Mouse (Mus musculus) neural tube, embryonic 13.5 days (tissue): ENCODE data around the gene Mlana. TPM values are rescaled to one million over a fixed set of nuclear protein-coding genes. Genes with fewer than 3 reads are reported as not detected.

ENCODE experiments used
- ATAC-seq: fragments of 200-750 bp; cut with Nextera tagmentation; 2 replicates; pipeline ENCODE4 v1.8.0; 2017; ENCODE audit warnings: low read depth, mild to moderate bottlenecking, moderate TSS enrichment, moderate library complexity
- H3K27ac ChIP-seq: fragments of 300-500 bp; sonication (generic); replicated peaks from 2 replicates; pipeline ENCODE4 v1.5.1; 2015; ENCODE audit warnings: moderate library complexity, mild to moderate bottlenecking, inconsistent platforms
- H3K27me3 ChIP-seq: fragments of 300-500 bp; sonication (generic); 2 replicates; pipeline ENCODE4 v1.6.1; 2015; ENCODE audit warnings: mild to moderate bottlenecking, inconsistent platforms
- H3K36me3 ChIP-seq: fragments of 300-500 bp; sonication (generic); 2 replicates; pipeline ENCODE4 v1.6.1; 2015; ENCODE audit warnings: mild to moderate bottlenecking, inconsistent platforms
- H3K4me1 ChIP-seq: fragments of 300-500 bp; sonication (generic); replicated peaks from 2 replicates; pipeline ENCODE4 v1.6.1; 2015; ENCODE audit warnings: inconsistent platforms
- H3K4me2 ChIP-seq: fragments of 300-500 bp; sonication (generic); 2 replicates; pipeline ENCODE4 v1.6.1; 2015; ENCODE audit warnings: inconsistent platforms, mild to moderate bottlenecking, moderate library complexity
- H3K4me3 ChIP-seq: fragments of 300-500 bp; sonication (generic); 2 replicates; pipeline ENCODE4 v1.5.1; 2015; ENCODE audit warnings: mild to moderate bottlenecking, inconsistent platforms
- H3K9ac ChIP-seq: fragments of 300-500 bp; sonication (generic); 2 replicates; pipeline ENCODE4 v1.6.1; 2015; ENCODE audit warnings: moderate library complexity, mild to moderate bottlenecking, inconsistent platforms
- H3K9me3 ChIP-seq: fragments of 300-500 bp; sonication (generic); 2 replicates; pipeline ENCODE4 v1.6.1; 2016; ENCODE audit warnings: inconsistent platforms
- WGBS: fragments of 180-500 bp; shearing (Covaris S2); methylation state at CpG from one replicate; pipeline ENCODE4 v1.1.7; 2015; 5-methylcytosine and 5-hydroxymethylcytosine counted together
- polyA plus RNA-seq: library from polyadenylated mRNA; unstranded; fragments of >200 nt; fragmentation: Nextera tagmentation; extraction: Ambion mirVana; gene quantifications from 2 replicates; pipeline ENCODE4 v1.2.1, GENCODE M21; 2015

The Mlana gene
- polyA plus RNA-seq, 1 experiment from 2014 or later, result not detected

- H3K4me2 ChIP-seq, result no peak overlapping the region
- no peaks in the 10 kb centered on the region for H3K4me1 ChIP-seq
- H3K4me3 ChIP-seq, result no peak overlapping the region
- no peaks in the 10 kb centered on the region for H3K27me3 ChIP-seq
- no peak overlapping the region for H3K27ac ChIP-seq
- no peak overlapping the region for H3K9ac ChIP-seq
- ATAC-seq, result no peak
- no peaks in the 10 kb centered on the region for H3K9me3 ChIP-seq
- no peaks in the 10 kb centered on the region for H3K36me3 ChIP-seq
- 84% methylated on average over 6 of the region's 6 CpGs for WGBS
Observed at GRCm38 (mm10) chr19:29661974-29662580, 35.5 kb upstream of the Mlana start.

DNA sequence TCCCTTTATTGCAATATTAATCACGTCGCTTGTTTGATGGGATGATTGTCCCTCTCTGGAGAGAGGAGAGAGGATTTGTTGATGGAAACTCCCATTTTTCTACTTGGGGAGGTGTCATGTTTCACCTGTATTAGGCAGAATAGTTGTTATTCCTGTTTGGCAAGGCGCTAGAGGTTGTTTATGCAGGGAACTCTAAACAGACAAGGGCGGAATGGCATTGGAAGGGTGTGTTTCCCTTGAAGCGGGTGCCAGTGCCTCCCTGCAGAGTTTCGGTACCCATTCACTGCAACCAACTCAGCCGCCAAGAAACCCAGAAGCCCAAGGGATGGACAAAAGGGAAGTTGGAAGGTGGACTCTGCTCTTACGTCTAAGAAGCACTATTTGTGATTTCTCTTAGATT lies 33.8 kb upstream of the Mlana start:
- Histone ChIP-seq H3K27ac (no peak overlapping the region), H3K4me2 (no peak overlapping the region), H3K27me3 (no peaks in the 10 kb centered on the region), H3K9me3 (no peaks in the 10 kb centered on the region), H3K4me1 (no peaks in the 10 kb centered on the region), H3K36me3 (no peaks in the 10 kb centered on the region), H3K9ac (no peak overlapping the region), H3K4me3 (no peak overlapping the region)
- no peak for ATAC-seq
- 80% methylated on average over 8 of the region's 8 CpGs for WGBS

GRCm38 (mm10) chr19:29664934-29665333 lies 32.7 kb upstream of the Mlana start:
- WGBS, result 82% methylated on average over 5 of the region's 5 CpGs

GRCm38 (mm10) chr19:29666164-29666563 lies 31.5 kb upstream of the Mlana start:
- no peak for ATAC-seq
- no peak overlapping the region for H3K4me2 ChIP-seq
- no peak overlapping the region for H3K4me3 ChIP-seq
- WGBS, result 89% methylated on average over 4 of the region's 4 CpGs
- no peaks in the 10 kb centered on the region for H3K27me3 ChIP-seq
- no peaks in the 10 kb centered on the region for H3K9me3 ChIP-seq
- H3K9ac ChIP-seq, result no peak overlapping the region
- no peaks in the 10 kb centered on the region for H3K36me3 ChIP-seq
- no peak overlapping the region for H3K27ac ChIP-seq
- H3K4me1 ChIP-seq, result no peaks in the 10 kb centered on the region

More at GRCm38 (mm10) chr19:29664934-29665333, 32.7 kb upstream of the Mlana start:
- no peak for ATAC-seq
- H3K27me3 ChIP-seq, result no peaks in the 10 kb centered on the region
- no peak overlapping the region for H3K4me3 ChIP-seq
- no peaks in the 10 kb centered on the region for H3K9me3 ChIP-seq
- H3K36me3 ChIP-seq, result no peaks in the 10 kb centered on the region
- no peaks in the 10 kb centered on the region for H3K4me1 ChIP-seq
- H3K27ac ChIP-seq, result no peak overlapping the region
- no peak overlapping the region for H3K9ac ChIP-seq
- no peak overlapping the region for H3K4me2 ChIP-seq

- no peak overlapping the region for H3K4me2 ChIP-seq
- H3K9me3 ChIP-seq, result no peaks in the 10 kb centered on the region
- no peak overlapping the region for H3K9ac ChIP-seq
- no peak overlapping the region for H3K4me3 ChIP-seq
- no peaks in the 10 kb centered on the region for H3K27me3 ChIP-seq
- ATAC-seq, result no peak
- 80% methylated on average over 5 of the region's 5 CpGs for WGBS
- H3K36me3 ChIP-seq, result no peaks in the 10 kb centered on the region
- no peak overlapping the region for H3K27ac ChIP-seq
- H3K4me1 ChIP-seq, result no peaks in the 10 kb centered on the region
Observed at GRCm38 (mm10) chr19:29666965-29667594, 30.5 kb upstream of the Mlana start.

- H3K36me3 ChIP-seq, result no peaks in the 10 kb centered on the region
- H3K9me3 ChIP-seq, result no peaks in the 10 kb centered on the region
- H3K27ac ChIP-seq, result no peak overlapping the region
- no peak overlapping the region for H3K4me3 ChIP-seq
- WGBS, result 91% methylated on average over 7 of the region's 7 CpGs
- H3K9ac ChIP-seq, result no peak overlapping the region
- H3K27me3 ChIP-seq, result no peaks in the 10 kb centered on the region
- no peak overlapping the region for H3K4me2 ChIP-seq
- H3K4me1 ChIP-seq, result no peaks in the 10 kb centered on the region
- ATAC-seq, result no peak
Observed at GRCm38 (mm10) chr19:29668135-29668534, 29.5 kb upstream of the Mlana start.

DNA sequence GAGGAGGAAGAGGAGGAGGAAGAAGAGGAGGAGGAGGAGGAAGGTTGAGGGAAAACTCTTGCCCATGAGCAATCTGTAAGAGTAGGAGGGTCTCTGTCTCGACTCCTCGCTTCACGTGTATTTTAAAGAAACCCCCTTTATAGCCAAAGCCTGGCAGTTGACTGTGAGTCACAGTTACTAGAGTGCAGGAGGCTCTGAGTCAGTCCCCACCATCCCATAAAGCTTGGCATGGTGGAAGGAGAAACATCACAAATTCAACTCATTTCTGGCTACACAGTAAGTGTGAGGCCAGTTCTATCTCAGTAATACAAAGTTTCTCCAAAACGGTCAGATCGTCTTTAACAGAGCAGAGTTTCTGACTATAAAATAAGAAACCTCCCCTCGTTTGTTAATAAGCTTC lies 27.4 kb upstream of the Mlana start:
- no peak overlapping the region for H3K27ac ChIP-seq
- H3K9me3 ChIP-seq, result no peaks in the 10 kb centered on the region
- no peak overlapping the region for H3K4me3 ChIP-seq
- no peaks in the 10 kb centered on the region for H3K4me1 ChIP-seq
- 92% methylated on average over 6 of the region's 6 CpGs for WGBS
- no peak overlapping the region for H3K4me2 ChIP-seq
- H3K27me3 ChIP-seq, result no peaks in the 10 kb centered on the region
- no peak for ATAC-seq
- no peaks in the 10 kb centered on the region for H3K36me3 ChIP-seq
- H3K9ac ChIP-seq, result no peak overlapping the region

- 89% methylated on average over 2 of the region's 2 CpGs for WGBS
- no peak for ATAC-seq
- Histone ChIP-seq H3K4me2 (no peak overlapping the region), H3K27me3 (no peaks in the 10 kb centered on the region), H3K4me1 (no peaks in the 10 kb centered on the region), H3K9ac (no peak overlapping the region), H3K4me3 (no peak overlapping the region), H3K27ac (no peak overlapping the region), H3K36me3 (no peaks in the 10 kb centered on the region), H3K9me3 (no peaks in the 10 kb centered on the region)
Observed at GRCm38 (mm10) chr19:29671160-29671559, 26.5 kb upstream of the Mlana start.

DNA sequence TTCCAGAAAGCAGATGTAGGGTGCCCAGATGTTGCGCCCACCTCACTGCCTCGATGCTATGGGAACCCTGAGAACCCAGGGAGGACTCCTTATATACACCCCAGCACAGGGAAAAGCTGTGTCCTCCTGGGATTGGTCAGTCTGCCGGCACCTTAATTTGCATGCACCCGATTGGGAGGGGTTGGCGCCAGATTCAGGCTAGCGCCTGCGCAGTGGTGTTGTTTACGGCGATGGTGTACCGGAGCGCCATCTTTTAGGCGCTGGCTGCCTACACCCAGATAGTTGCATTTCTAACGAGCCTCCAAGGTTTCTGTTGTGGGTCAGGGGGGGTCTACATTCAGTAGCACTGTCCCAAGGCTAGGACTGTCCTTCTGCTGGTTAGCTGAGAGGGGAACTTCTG lies 25.0 kb upstream of the Mlana start:
- Histone ChIP-seq H3K36me3 (no peaks in the 10 kb centered on the region), H3K9me3 (no peaks in the 10 kb centered on the region), H3K27me3 (no peaks in the 10 kb centered on the region), H3K4me1 (no peaks in the 10 kb centered on the region), H3K9ac (no peak overlapping the region), H3K27ac (no peak overlapping the region), H3K4me2 (no peak overlapping the region), H3K4me3 (no peak overlapping the region)
- WGBS, result 95% methylated on average over 13 of the region's 13 CpGs
- ATAC-seq, result no peak

DNA sequence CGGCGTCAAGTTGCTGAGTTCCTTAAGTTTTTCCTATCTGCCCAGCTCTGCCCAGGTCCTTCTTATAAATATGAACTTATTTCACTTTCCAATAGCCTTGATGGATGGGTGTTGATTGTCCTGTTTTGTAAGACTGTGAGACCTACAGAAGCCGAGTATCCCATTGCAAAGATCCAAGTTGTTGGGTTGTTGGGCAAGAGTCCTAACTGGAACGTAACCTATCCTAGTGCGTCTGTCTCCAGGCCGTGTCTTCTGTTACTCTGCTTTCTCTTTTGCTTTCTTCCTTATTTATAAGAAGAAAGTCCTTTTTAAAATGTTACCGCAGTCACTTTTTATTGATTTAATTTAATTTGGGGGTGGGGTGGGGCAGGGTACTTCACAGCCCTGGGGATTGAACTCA lies 22.7 kb upstream of the Mlana start:
- no peak overlapping the region for H3K9ac ChIP-seq
- ATAC-seq, result no peak
- H3K27me3 ChIP-seq, result no peaks in the 10 kb centered on the region
- H3K4me3 ChIP-seq, result no peak overlapping the region
- no peak overlapping the region for H3K27ac ChIP-seq
- H3K4me2 ChIP-seq, result no peak overlapping the region
- H3K9me3 ChIP-seq, result no peaks in the 10 kb centered on the region
- H3K4me1 ChIP-seq, result no peaks in the 10 kb centered on the region
- WGBS, result 95% methylated on average over 7 of the region's 7 CpGs
- no peaks in the 10 kb centered on the region for H3K36me3 ChIP-seq

GRCm38 (mm10) chr19:29675562-29676078 lies 22.0 kb upstream of the Mlana start:
- H3K4me2 ChIP-seq, result no peak overlapping the region

DNA sequence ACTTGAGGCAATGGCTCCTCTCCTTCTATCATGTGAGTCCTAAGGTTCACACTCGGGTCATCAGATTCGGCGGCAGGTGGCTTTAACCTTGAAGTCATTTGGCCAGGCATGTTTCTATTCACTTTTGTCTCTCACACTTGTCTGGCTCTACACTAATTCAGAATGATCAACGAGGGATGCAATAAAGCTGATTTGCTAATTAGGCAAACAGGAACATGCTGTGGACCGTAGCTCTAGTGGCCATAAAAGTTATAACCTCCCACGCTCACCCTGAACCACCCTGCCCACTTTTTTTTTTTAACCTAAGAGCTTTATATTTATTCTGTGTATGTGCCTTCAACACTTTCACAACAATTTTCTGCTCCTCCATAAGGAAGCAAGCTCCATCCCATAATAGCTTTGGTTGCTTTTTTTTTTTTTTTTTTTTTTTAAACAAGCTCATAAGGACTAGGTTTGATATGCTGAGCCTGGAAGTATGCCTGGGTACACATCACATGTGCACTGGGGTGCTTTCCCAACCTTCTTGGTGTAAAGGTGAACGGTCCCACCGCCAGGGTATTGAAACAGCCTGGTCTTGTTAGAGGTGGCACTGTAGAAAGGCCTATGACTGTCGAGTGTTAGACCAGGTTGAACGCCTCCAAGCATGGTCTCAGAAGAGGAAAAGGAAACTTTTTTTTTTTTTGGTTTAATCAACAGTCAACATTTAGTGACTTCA lies 21.0 kb upstream of the Mlana start:
- Histone ChIP-seq H3K36me3 (no peaks in the 10 kb centered on the region), H3K4me1 (no peaks in the 10 kb centered on the region), H3K4me2 (no peak overlapping the region), H3K4me3 (no peak overlapping the region), H3K9me3 (no peaks in the 10 kb centered on the region), H3K27me3 (no peaks in the 10 kb centered on the region), H3K9ac (no peak overlapping the region), H3K27ac (no peak overlapping the region)
- no peak for ATAC-seq
- 66% methylated on average over 10 of the region's 10 CpGs for WGBS

More at GRCm38 (mm10) chr19:29675562-29676078, 22.0 kb upstream of the Mlana start:
- no peaks in the 10 kb centered on the region for H3K36me3 ChIP-seq
- no peak overlapping the region for H3K9ac ChIP-seq
- WGBS, result 77% methylated on average over 9 of the region's 9 CpGs
- H3K4me3 ChIP-seq, result no peak overlapping the region
- H3K4me1 ChIP-seq, result no peaks in the 10 kb centered on the region
- no peak overlapping the region for H3K27ac ChIP-seq
- ATAC-seq, result no peak
- no peaks in the 10 kb centered on the region for H3K9me3 ChIP-seq
- H3K27me3 ChIP-seq, result no peaks in the 10 kb centered on the region
